Mouse (Mus musculus): Measurements from ENCODE around the gene Rnf13.
A peak's percentile ranks its signal among the peaks of the same experiment; 100 is the strongest.

Gene Rnf13

GRCm38 (mm10) chr3:57845786-57846661 is 110.2 kb downstream of the Rnf13 start:
- peak; percentile 26 for DNase-seq

GRCm38 (mm10) chr3:57846662-57846911 is 110.7 kb downstream of the Rnf13 start:
- no peak for DNase-seq

- peak; percentile 71 for DNase-seq
Observed at GRCm38 (mm10) chr3:57846912-57847759, 111.3 kb downstream of the Rnf13 start.

GRCm38 (mm10) chr3:57847760-57848185 is 111.9 kb downstream of the Rnf13 start, which contains the start of gene Pfn2:
Pfn2 (minus strand) TSS chr3:57848079.
- peak; percentile 64 for DNase-seq

GRCm38 (mm10) chr3:57882945-57883344 is 147.1 kb downstream of the Rnf13 start:
- no peak for DNase-seq

Measured in kidney, adult 18-20 months (tissue).